Mouse (Mus musculus) testis, adult 2 months (tissue): ENCODE measurements around the gene Stambpl1.

Experiments used
- CTCF ChIP-seq: fragments of 200-500 bp; IDR thresholded peaks from 2 replicates; pipeline ENCODE4 v1.5.1; 2012; ENCODE audit warnings: low read depth, mild to moderate bottlenecking, inconsistent platforms, low read length, moderate library complexity; ENCODE audit not compliant: control insufficient read depth, insufficient read depth, insufficient replicate concordance
- POLR2A ChIP-seq: fragments of 200-500 bp; IDR thresholded peaks from 2 replicates; pipeline ENCODE4 v1.6.1; 2012; ENCODE audit warnings: low read depth, mild to moderate bottlenecking, inconsistent platforms, low read length, moderate library complexity; ENCODE audit not compliant: control insufficient read depth

- TF ChIP-seq POLR2A, result no peak
- TF ChIP-seq CTCF, result no peak
These were observed 59.9 kb downstream of the Stambpl1 start for GRCm38 (mm10) chr19:34251900-34252299.
